Comparison of ENCODE assay signal across 28 mouse cellular contexts in the genomic region with DNA sequence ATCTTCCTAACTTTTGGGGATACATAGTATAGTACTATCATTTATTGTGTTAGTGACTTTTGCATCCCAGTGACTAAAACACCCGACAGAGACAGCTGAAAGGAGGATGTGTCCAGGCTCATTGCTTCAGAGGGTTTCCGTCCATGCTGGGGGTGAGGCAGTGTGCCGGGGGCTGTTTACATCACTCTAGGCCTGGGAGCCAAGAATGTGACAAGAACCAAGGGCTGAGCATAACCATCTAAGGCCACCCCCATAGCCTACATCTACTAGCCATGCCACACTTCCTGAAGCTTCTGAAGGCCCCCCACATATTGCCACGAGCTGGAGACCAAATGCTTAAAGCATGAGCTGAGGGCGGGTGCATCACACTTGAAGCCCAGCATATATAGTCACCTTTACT. TPM values are rescaled to one million over a fixed set of nuclear protein-coding genes. Genes with fewer than 3 reads are reported as not detected.
A peak's percentile ranks its signal among the peaks of the same experiment; 100 is the strongest.
DNase-seq lines count a peak whose midpoint lies in the region; ATAC-seq and TF ChIP-seq lines count a peak whose summit lies in the region.
"Had no signal": no experiment of that assay in that cellular context is flagged by ENCODE, and none has a peak within 500 bp of the region (broad histone marks: within the 10 kb centered on the region; RNA-seq: fewer than 3 reads in every experiment).

No protein-coding gene starts in this region.

- H3K27ac ChIP-seq in lung, embryonic 14.5 days (ENCODE audit: low read depth) = no peak overlapping the region
- H3K27ac ChIP-seq in lung, postnatal 0 days (ENCODE audit: low read length) = no peak overlapping the region
- H3K27ac ChIP-seq in intestine, embryonic 16.5 days (ENCODE audit: low read length) = no peak overlapping the region
- H3K27ac ChIP-seq: embryonic facial prominence, embryonic 12.5 days; embryonic facial prominence, embryonic 15.5 days; heart, embryonic 15.5 days; hindbrain, embryonic 10.5 days; hindbrain, embryonic 14.5 days had no signal

- no peaks in the 10 kb centered on the region for H3K36me3 ChIP-seq in lung, embryonic 14.5 days (ENCODE audit: insufficient read depth)
- no peaks in the 10 kb centered on the region for H3K36me3 ChIP-seq in lung, postnatal 0 days (ENCODE audit: insufficient read depth, low read length)
- no peaks in the 10 kb centered on the region for H3K36me3 ChIP-seq in intestine, embryonic 16.5 days (ENCODE audit: control insufficient read depth, insufficient read depth, low read length)
- H3K36me3 ChIP-seq: embryonic facial prominence, embryonic 12.5 days; embryonic facial prominence, embryonic 15.5 days; heart, embryonic 12.5 days; heart, embryonic 15.5 days; hindbrain, embryonic 10.5 days had no signal

- no peak overlapping the region for H3K9ac ChIP-seq in lung, embryonic 14.5 days
- no peak overlapping the region for H3K9ac ChIP-seq in lung, postnatal 0 days (replicated peaks; ENCODE audit: low read depth)
- no peak overlapping the region for H3K9ac ChIP-seq in intestine, embryonic 16.5 days (ENCODE audit: low read depth, low read length)
- H3K9ac ChIP-seq: embryonic facial prominence, embryonic 12.5 days; embryonic facial prominence, embryonic 15.5 days; forebrain, postnatal 0 days; heart, embryonic 12.5 days; heart, embryonic 15.5 days; hindbrain, embryonic 14.5 days had no signal

- TF ChIP-seq EP300 in lung, postnatal 0 days (IDR thresholded peaks at IDR 0.05) = no peak

- no peaks in the 10 kb centered on the region for H3K4me1 ChIP-seq in lung, embryonic 14.5 days (ENCODE audit: insufficient read depth)
- H3K4me1 ChIP-seq in lung, postnatal 0 days (ENCODE audit: insufficient read depth, low read depth, low read length) = no peaks in the 10 kb centered on the region
- H3K4me1 ChIP-seq in intestine, embryonic 16.5 days (ENCODE audit: control insufficient read depth, insufficient read depth, low read length) = peaks cover 6% of the 10 kb centered on the region; the same call in 1 of the 2 replicates

- 33% methylated on average over 5 of the region's 5 CpGs for WGBS in lung, embryonic 14.5 days
- 35% methylated on average over 5 of the region's 5 CpGs for WGBS in lung, postnatal 0 days
- 51% methylated on average over 5 of the region's 5 CpGs for WGBS in intestine, embryonic 16.5 days

- H3K4me2 ChIP-seq in lung, embryonic 14.5 days = no peak overlapping the region
- H3K4me2 ChIP-seq in lung, postnatal 0 days (replicated peaks; ENCODE audit: low read depth, low read length) = no peak overlapping the region
- H3K4me2 ChIP-seq in intestine, embryonic 16.5 days (ENCODE audit: low read depth, low read length) = no peak overlapping the region
- H3K4me2 ChIP-seq: embryonic facial prominence, embryonic 12.5 days; embryonic facial prominence, embryonic 15.5 days; heart, embryonic 12.5 days; heart, embryonic 15.5 days; hindbrain, embryonic 14.5 days had no signal

- peak; percentile 75 for ATAC-seq in lung, embryonic 14.5 days (ENCODE audit: insufficient read depth)
- ATAC-seq in lung, postnatal 0 days = peak; percentile 72
- peak; percentile 72 for ATAC-seq in intestine, embryonic 16.5 days
- ATAC-seq: CD4-positive, CD25-positive, alpha-beta regulatory T cell, adult 4 months; forebrain, embryonic 14.5 days; forebrain, postnatal 0 days had no signal

- no peaks in the 10 kb centered on the region for H3K9me3 ChIP-seq in lung, embryonic 14.5 days (ENCODE audit: low read depth, low read length)
- no peaks in the 10 kb centered on the region for H3K9me3 ChIP-seq in lung, postnatal 0 days (ENCODE audit: low read length)
- no peaks in the 10 kb centered on the region for H3K9me3 ChIP-seq in intestine, embryonic 16.5 days (ENCODE audit: control insufficient read depth, low read length)
- H3K9me3 ChIP-seq: embryonic facial prominence, embryonic 12.5 days; embryonic facial prominence, embryonic 15.5 days; heart, embryonic 12.5 days; heart, embryonic 15.5 days; hindbrain, embryonic 10.5 days had no signal

- DNase-seq in lung, embryonic 14.5 days = peak; percentile 76
- DNase-seq in lung, adult 18-20 months = no peak
- peak; percentile 65 for DNase-seq in lung, postnatal 0 days (ENCODE audit: low spot score)
- no peak for DNase-seq in lung, postnatal 36 days
- DNase-seq in lung, postnatal 4 days = peak; percentile 50 to 76
- DNase-seq: adrenal gland, adult 2 months; adrenal gland, postnatal 14 days; cerebellum, adult 11 months; cerebellum, adult 2 months; cerebellum, adult 9-11 months; cerebellum, postnatal 25 days; forebrain, postnatal 0 days; gastrocnemius, postnatal 25 days; heart, adult 18-20 months; heart, postnatal 10 days; heart, postnatal 36 days had no signal

- no peaks in the 10 kb centered on the region for H3K27me3 ChIP-seq in lung, embryonic 14.5 days (ENCODE audit: insufficient read depth, low read length)
- no peaks in the 10 kb centered on the region for H3K27me3 ChIP-seq in lung, postnatal 0 days (replicated peaks; ENCODE audit: insufficient read depth, low read length)
- no peaks in the 10 kb centered on the region for H3K27me3 ChIP-seq in intestine, embryonic 16.5 days (replicated peaks; ENCODE audit: control insufficient read depth, insufficient read depth, low read length)
- H3K27me3 ChIP-seq: embryonic facial prominence, embryonic 15.5 days; heart, embryonic 15.5 days had no signal

- no peak overlapping the region for H3K4me3 ChIP-seq in lung, embryonic 14.5 days (ENCODE audit: low read depth, low read length)
- no peak overlapping the region for H3K4me3 ChIP-seq in lung, postnatal 0 days (ENCODE audit: low read depth, low read length)
- no peak overlapping the region for H3K4me3 ChIP-seq in intestine, embryonic 16.5 days (ENCODE audit: low read length)
- H3K4me3 ChIP-seq: embryonic facial prominence, embryonic 12.5 days; embryonic facial prominence, embryonic 15.5 days; heart, embryonic 12.5 days; heart, embryonic 15.5 days; hindbrain, embryonic 10.5 days had no signal

- TF ChIP-seq CTCF in lung, embryonic 14.5 days (IDR thresholded peaks at IDR 0.05; ENCODE audit: low read depth) = no peak
- no peak for TF ChIP-seq CTCF in lung, postnatal 0 days (IDR thresholded peaks at IDR 0.05)

RNA-seq across cellular contexts. Expression of a gene that starts 18.0 kb away (rescaled TPM):
- polyA plus RNA-seq in lung, embryonic 14.5 days (2014; fragmentation: Nextera tagmentation; extraction: Ambion mirVana) = 1.1 and 1.5 TPM in 2 replicates
- 9.7 and 10.5 TPM in 2 replicates for polyA plus RNA-seq in lung, postnatal 0 days (2015; fragmentation: Nextera tagmentation; extraction: Ambion mirVana)
- 4.2 and 4.4 TPM in 2 replicates for polyA plus RNA-seq in intestine, embryonic 16.5 days (2015; fragmentation: Nextera tagmentation; extraction: Ambion mirVana)
- polyA plus RNA-seq: CD4-positive, CD25-positive, alpha-beta regulatory T cell, adult 4 months had no signal

RNA-seq across cellular contexts. Expression of a gene that starts 34.2 kb away (rescaled TPM):
- polyA plus RNA-seq in lung, embryonic 14.5 days (2014; fragmentation: Nextera tagmentation; extraction: Ambion mirVana) = not detected in 2 replicates
- 12.6 and 18.9 TPM in 2 replicates for polyA plus RNA-seq in lung, postnatal 0 days (2015; fragmentation: Nextera tagmentation; extraction: Ambion mirVana)
- not detected in 2 replicates for polyA plus RNA-seq in intestine, embryonic 16.5 days (2015; fragmentation: Nextera tagmentation; extraction: Ambion mirVana)
- polyA plus RNA-seq: adrenal gland, adult 2 months; C2C12; CD4-positive, CD25-positive, alpha-beta regulatory T cell, adult 4 months; cerebellum, adult 2 months; heart, embryonic 15.5 days had no signal

RNA-seq across cellular contexts. Expression of a gene that starts 50.7 kb away (rescaled TPM):
- polyA plus RNA-seq in lung, embryonic 14.5 days (2014; fragmentation: Nextera tagmentation; extraction: Ambion mirVana) = not detected in 2 replicates
- not detected in 2 replicates for polyA plus RNA-seq in lung, postnatal 0 days (2015; fragmentation: Nextera tagmentation; extraction: Ambion mirVana)
- polyA plus RNA-seq in intestine, embryonic 16.5 days (2015; fragmentation: Nextera tagmentation; extraction: Ambion mirVana) = not detected in 2 replicates
- polyA plus RNA-seq: adrenal gland, adult 2 months; C2C12; CD4-positive, CD25-positive, alpha-beta regulatory T cell, adult 4 months; cerebellum, adult 2 months; embryonic facial prominence, embryonic 12.5 days; embryonic facial prominence, embryonic 15.5 days; forebrain, embryonic 11.5 days; forebrain, embryonic 14.5 days; gonadal fat pad, adult 2 months; heart, embryonic 12.5 days; heart, embryonic 15.5 days; hindbrain, embryonic 10.5 days; hindbrain, embryonic 14.5 days had no signal

Comparison
In these comparisons a context has a peak if more than half of its experiments do, and no peak if none do; other contexts are left out.
1. DNase-seq: peak in lung, embryonic 14.5 days (single experiment), lung, postnatal 0 days (single experiment) and lung, postnatal 4 days (2 of 2); none in lung, adult 18-20 months (0 of 2) and lung, postnatal 36 days (single experiment).
2. RNA of a gene that starts 34.2 kb away (polyA plus RNA-seq): 12.6 to 18.9 TPM in lung, postnatal 0 days; not detected in lung, embryonic 14.5 days and not detected in intestine, embryonic 16.5 days; every median in the first group is over 10 times any median in the second.
3. Peak in every context shown above with its lines, with median percentiles within 50 percentile points of each other: ATAC-seq.